Mouse (Mus musculus): ENCODE data around the gene Llgl2.

The Llgl2 gene

DNA sequence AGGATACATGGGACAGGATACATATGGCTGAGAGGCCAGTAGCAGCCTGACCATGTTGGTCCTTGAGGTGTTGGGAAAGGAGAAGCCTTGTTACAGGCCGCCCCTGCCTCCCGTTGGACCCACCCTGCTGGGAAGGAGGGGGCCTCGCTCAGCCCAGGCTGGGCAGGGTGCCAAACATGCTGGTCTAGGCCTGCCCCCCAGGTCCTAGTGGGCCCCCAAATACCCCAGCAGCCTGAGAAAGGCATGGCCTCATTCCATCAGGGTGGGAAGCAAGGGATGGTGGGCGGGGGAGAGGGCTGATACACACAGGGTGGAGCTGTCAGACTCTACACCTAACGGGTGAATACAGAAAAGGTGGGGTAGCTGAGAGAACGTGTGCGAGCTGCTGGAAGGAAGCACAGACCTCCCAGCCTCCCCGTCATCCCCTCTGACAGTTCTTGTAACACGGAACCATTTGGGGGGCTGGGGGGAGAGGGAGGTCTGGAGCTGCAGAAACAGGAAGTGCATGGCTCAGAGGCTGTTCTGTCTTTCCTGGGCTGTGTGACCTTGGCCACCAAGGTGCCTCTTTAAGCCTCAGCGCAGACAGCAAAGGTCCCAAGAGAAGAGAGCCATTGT, 15.0 kb upstream of the Llgl2 start:
- no peak for DNase-seq (ENCODE audit: low read depth, low spot score)

GRCm38 (mm10) chr11:115809311-115809781, 14.5 kb upstream of the Llgl2 start:
- DNase-seq (ENCODE audit: low read depth, low spot score), result no peak

DNA sequence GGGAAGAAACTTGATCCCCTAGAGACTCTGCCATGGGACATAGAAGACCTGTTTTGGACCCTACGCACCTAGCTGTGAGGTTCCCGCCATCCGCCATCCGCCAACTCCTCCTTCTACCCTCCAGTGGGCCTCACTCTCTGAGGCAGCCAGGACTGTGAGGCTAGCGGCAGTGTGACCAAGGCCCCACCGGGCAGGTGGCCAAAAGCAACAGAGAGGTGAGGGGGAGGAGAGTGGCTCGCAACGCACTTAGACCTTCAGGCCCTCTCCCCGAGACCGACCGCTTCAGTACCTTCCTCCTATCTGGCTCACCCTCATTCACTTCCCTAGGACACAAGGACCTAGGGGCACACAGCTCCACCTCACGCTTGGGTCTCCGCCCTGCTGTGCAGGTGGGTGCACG, 13.5 kb upstream of the Llgl2 start:
- no peak for DNase-seq (ENCODE audit: low read depth, low spot score)

GRCm38 (mm10) chr11:115811381-115812093, 12.3 kb upstream of the Llgl2 start:
- DNase-seq (ENCODE audit: low read depth, low spot score), result no peak

DNA sequence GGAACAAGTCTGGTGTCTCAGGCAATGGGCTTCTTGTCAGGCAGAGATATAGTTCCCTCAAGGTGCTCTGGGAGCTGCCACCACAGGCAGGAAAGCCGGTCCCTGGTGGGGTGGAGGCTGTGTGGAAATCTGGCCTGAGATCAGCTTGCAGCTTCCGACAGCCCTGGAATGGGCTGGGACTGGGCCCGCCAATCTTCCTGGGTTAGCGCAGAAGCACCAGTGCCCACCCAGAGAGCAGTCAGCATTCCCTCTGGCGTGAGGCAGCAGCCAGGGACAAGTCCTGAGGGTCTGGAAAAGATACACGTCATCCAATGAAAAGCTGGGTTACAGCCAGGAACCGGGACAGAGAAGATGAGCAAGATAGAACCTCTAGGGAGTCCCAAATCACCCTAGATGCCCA, 11.8 kb upstream of the Llgl2 start:
- DNase-seq (ENCODE audit: low read depth, low spot score), result no peak

DNA sequence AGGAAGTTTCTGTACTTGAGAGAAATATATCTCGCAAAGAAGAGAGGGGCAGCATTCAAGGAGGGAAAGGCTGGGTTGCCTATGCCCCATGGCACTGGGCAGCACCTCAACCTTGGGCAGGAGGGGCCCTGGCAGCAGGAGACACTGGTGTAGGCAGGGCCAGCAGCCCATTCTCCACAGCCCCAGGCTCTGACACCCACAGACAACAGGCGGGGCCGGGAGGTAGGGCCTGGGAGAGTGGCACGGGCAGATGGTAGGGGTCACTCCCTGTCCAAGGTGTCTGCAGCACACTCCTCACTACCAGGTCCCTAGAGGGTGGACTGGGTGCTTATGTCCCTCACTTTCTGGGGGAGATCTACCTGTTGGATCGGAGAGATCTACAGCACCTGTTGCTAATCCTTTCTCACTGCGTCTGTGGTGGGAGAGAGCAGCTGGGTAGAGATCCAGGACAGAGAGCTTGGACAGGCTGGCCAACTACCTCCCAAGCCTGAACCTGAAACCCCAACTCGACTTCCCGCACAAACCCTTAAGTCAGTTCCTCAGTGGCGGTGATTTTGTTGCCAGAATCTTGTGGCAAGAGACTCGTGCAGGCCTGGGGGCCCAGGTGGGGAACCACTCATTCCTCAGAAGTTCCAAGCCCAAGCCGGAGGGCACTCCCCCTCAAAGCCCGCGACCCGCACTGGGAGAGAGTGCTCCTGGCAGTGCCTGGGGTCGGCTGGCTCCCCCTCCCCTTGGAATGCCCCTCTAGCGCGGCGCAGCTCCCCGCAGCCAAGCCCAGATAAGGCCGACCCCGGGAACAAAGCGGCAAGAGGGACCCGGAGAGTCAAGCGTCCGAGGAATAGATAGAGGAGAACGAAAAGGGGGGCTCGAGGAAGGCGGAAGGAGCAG, 11.1 kb upstream of the Llgl2 start:
- DNase-seq (ENCODE audit: low read depth, low spot score), result peak; percentile 51

- DNase-seq (ENCODE audit: low read depth, low spot score), result peak; percentile 97
These were observed 10.1 kb upstream of the Llgl2 start, which contains the start of gene Caskin2 for GRCm38 (mm10) chr11:115813507-115814296. Gene Caskin2 (minus strand): TSS chr11:115813639.

- DNase-seq (ENCODE audit: low read depth, low spot score), result peak; percentile 74
These were observed 9.0 kb upstream of the Llgl2 start, which contains the start of gene Tsen54 for GRCm38 (mm10) chr11:115814605-115815450. Gene Tsen54 (plus strand): TSS chr11:115814724.

GRCm38 (mm10) chr11:115817331-115817730, 6.5 kb upstream of the Llgl2 start:
- no peak for DNase-seq (ENCODE audit: low read depth, low spot score)

DNA sequence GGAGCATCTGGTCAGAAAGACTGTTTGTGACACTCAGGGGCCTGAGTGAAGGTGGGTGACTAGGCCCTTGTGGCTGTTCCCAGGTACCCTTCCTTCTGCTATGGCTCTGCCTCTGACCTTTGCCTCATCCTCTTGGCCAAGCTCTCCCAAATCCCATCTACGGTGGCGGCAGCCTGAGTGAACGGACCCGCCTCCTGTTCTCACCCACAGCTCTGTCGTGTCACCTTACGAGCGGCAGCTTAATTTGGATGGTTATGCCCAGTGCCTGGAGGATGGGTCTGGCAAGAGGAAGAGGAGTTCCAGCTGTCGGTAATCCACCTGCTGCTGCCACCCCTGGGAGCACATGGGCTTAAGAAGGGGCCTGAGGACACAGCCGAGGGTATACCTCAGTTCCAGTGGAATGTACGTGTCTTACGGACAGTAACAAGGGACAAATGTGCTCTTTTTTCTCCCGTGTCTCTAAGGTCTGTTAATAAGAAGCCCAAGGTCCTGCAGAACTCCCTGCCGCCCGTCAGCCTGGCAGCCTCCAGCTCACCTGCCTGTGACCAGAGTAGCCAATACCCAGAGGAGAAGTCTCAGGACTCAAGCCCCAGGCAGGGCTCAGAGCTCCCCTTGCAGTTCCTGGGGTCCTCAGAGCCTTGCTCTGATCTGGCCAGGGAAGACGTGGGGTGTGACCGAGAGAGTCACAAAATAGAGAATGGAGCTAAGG, 3.8 kb upstream of the Llgl2 start:
- DNase-seq (ENCODE audit: low read depth, low spot score), result no peak

DNA sequence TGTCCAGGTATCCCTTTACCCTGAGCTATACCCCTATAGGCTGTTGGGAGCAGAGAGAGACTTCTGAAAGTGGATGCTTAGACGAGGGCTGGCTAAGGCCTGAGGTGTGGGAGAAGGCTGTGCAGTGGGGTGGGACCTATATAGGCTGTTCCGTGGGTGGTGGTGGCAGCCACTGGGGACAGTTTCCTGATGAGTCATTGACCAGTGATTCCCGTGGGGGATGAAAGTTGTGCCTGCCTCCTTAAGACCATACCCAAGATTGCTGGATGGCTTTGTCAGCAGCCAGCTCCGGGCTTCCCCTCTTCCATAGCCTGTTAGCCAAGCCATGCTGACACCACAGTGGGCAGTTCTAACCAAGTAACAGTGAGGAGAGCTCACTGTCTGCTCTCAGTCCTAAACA, 2.8 kb upstream of the Llgl2 start:
- DNase-seq (ENCODE audit: low read depth, low spot score), result no peak

DNA sequence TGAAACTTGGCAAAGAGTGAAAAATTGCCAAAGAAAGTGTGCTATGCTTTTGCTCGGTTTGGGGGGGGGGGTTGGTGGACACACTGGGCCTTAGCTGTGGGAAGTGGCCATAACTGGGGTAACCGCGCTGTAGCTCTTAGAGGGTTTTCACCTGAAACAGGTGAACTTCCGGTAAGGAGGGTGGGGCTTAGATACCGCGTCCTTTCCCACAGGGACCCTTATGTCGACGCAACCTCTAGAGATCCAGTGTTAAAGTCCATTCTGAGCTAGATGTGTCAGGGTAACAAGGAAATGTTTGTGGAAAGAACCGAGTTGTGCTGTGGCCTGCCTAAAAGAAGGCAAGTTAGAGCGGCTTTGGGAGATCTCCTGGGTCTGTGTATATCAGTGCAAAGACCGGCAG, 964 bp downstream of the Llgl2 start:
- DNase-seq (ENCODE audit: low read depth, low spot score), result no peak

DNA sequence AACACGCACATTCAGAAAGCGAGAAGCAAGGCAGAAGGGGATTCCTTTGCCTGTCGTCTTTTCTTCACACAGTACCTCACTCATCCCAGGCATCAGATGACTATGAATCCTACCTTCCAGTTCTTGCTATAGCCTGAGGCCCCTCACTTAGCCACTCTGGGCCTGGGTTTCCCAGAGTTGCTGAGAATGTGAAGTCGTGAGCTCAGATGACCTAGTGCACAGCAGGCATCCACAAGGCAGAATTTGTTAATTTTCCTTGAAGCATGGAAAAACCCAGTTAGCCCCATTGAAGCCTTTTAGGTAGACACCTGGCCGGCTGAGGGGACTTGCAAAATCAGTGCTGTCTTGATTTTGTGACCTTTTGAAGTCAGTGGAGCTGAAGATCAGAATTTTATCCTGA, 2.6 kb downstream of the Llgl2 start:
- DNase-seq (ENCODE audit: low read depth, low spot score), result no peak

GRCm38 (mm10) chr11:115827624-115828023, 3.8 kb downstream of the Llgl2 start:
- DNase-seq (ENCODE audit: low read depth, low spot score), result no peak

GRCm38 (mm10) chr11:115829036-115829435, 5.2 kb downstream of the Llgl2 start:
- no peak for DNase-seq (ENCODE audit: low read depth, low spot score)

DNA sequence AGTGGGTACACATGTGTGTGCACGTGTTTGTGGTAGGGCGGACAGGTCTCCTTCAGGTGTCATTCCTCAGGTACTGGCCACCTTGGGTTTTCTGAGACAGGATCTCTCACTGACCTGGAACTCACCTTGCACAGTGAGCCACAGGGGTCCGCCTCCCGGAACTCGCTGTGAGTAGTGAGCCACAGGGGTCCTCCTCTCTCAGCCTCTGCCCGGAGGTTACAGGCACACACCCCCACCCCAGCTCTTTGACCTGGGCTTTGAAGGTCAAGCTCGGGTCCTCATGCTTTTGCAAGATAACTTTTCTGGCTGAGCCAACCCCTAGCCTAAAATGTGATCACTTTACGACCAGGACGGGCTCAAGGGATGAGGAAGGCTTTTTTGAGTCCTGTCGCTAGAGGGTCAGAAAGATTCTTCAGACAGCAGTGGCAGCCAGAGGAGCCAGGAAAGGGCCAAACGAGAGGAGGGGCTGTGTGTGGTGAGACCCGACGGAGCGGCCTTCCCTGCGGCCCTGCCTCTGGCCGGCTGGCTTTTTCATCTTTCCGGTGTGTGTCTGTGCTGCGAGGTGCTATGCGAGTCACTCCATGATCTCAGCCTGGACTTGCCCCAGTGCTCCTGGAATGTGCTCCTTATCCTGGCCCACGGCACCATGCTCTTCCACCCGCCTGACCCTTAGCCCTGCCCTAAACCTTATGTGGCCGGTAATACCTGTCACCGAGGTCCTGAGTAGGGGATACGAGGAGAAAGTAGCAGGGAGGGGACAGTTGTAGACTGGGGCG, 6.9 kb downstream of the Llgl2 start:
- no peak for DNase-seq (ENCODE audit: low read depth, low spot score)

DNA sequence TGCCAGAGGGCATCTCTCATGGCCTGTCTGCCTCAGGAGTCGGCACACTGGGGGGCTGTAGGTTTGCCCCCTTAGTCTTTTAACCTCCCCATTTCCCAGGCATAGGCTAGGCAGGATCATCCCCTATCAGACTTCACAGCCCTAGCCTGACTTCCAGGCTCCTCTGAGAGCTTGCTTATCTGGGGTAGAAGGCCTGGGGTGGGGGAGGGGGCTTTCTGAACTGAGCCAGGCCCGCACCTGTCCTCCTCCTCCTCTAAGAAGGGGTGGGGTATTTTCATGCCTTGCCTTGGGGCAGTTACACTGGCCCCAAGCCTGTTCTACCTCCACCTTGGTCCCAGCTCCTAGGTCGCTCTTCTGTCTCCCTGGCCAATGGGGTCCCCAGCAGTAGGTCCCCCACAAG, 7.7 kb downstream of the Llgl2 start:
- DNase-seq (ENCODE audit: low read depth, low spot score), result no peak

DNA sequence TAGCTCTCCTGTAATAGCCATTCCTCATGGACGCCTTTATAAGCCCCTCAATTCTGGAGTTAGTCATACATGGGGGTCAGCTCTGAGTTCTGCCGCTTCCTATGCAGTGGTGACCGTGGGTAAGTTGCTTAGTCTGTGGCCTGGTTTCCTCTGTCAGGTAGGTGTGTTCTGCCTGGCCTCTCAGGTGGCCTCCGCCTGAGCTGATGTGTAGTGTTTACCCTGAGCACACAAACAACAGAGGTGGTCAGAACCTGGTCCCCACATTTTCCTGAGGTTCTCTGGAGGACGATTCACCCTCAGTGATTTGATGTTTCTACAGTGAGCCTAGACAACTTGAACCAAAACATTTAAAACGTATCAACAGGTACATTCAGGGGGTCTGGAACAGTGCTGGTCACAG, 8.2 kb downstream of the Llgl2 start:
- DNase-seq (ENCODE audit: low read depth, low spot score), result no peak

DNA sequence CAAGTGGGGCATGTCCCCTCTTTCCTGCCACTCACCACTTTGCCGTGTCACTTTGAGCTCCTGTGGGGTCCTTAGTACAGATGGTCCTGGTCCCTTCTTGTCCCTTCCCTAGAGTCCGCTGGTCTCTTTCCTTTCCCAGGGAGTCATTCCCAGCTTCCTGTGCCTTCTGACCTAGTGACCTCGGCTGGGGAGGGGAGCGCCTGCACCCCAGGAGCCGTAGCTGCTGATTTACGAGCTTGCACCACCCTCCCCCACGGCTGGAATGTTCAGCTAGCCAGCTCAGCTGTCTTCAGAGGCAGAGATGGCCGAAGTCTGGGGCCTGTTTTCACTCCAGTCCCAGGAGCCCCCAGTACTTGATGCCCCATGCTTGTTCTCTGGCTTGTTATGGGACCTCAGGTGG, 8.7 kb downstream of the Llgl2 start:
- DNase-seq (ENCODE audit: low read depth, low spot score), result peak; percentile 64

Data from forelimb bud, embryonic 11.5 days (tissue).